Mouse (Mus musculus): ENCODE results near the gene Cd3e. TPM values are rescaled to one million over a fixed set of nuclear protein-coding genes. Genes with fewer than 3 reads are reported as not detected.
A peak's percentile ranks its signal among the peaks of the same experiment; 100 is the strongest.

Cd3e gene
- 0.05 and 0.27 TPM in 2 replicates for polyA plus RNA-seq (2012; rRNA removed)

GRCm38 (mm10) chr9:45009180-45010078, at the start of gene Cd3e:
Cd3e (minus strand) TSS chr9:45009627.
- Histone ChIP-seq H3K27ac (ENCODE audit: insufficient read depth, low read length) (no peak within 1 kb of the TSS), H3K4me1 (ENCODE audit: control insufficient read depth, insufficient read depth, low read length) (no peaks in the 10 kb centered on the region), H3K4me3 (replicated peaks; ENCODE audit: insufficient read depth, low read depth, low read length) (no peak within 1 kb of the TSS), H3K27me3 (ENCODE audit: control insufficient read depth, insufficient read depth, low read length) (0 out of 2 replicates have a peak, but pooled peaks cover 1% of the 10 kb centered on the region)
- no peak for DNase-seq
- WGBS, result 81% methylated on average over 19 of the region's 19 CpGs
- TF ChIP-seq POLR2A (IDR thresholded peaks at IDR 0.05; ENCODE audit: borderline replicate concordance, insufficient read depth, low read length) (no peak), CTCF (IDR thresholded peaks at IDR 0.05; ENCODE audit: borderline replicate concordance, insufficient read depth, low read depth, low read length) (no peak)

- 64% methylated on average over 5 of the region's 5 CpGs for WGBS
- no peak for DNase-seq
- peaks cover 9% of the 10 kb centered on the region; the same call in 1 of the 2 replicates for H3K4me1 ChIP-seq (ENCODE audit: control insufficient read depth, insufficient read depth, low read length)
- no peak overlapping the region for H3K4me3 ChIP-seq (replicated peaks; ENCODE audit: insufficient read depth, low read depth, low read length)
- TF ChIP-seq CTCF (IDR thresholded peaks at IDR 0.05; ENCODE audit: borderline replicate concordance, insufficient read depth, low read depth, low read length), result no peak
- TF ChIP-seq POLR2A (IDR thresholded peaks at IDR 0.05; ENCODE audit: borderline replicate concordance, insufficient read depth, low read length), result no peak
- no peaks in the 10 kb centered on the region for H3K27me3 ChIP-seq (ENCODE audit: control insufficient read depth, insufficient read depth, low read length)
- H3K27ac ChIP-seq (ENCODE audit: insufficient read depth, low read length), result no peak overlapping the region
These were observed 49.0 kb upstream of the Cd3e start for GRCm38 (mm10) chr9:45058304-45058940.

GRCm38 (mm10) chr9:45055082-45055713, 45.8 kb upstream of the Cd3e start, which contains the start of gene Mpzl3:
Mpzl3 (plus strand) TSS chr9:45055186.
- peak; percentile 89 to 90 for DNase-seq
- H3K4me1 ChIP-seq (ENCODE audit: control insufficient read depth, insufficient read depth, low read length), result peaks cover 6% of the 10 kb centered on the region; the same call in 1 of the 2 replicates
- peak; percentile 41; the same call in 1 of the 2 replicates for TF ChIP-seq POLR2A (IDR thresholded peaks at IDR 0.05; ENCODE audit: borderline replicate concordance, insufficient read depth, low read length)
- no peak for TF ChIP-seq CTCF (IDR thresholded peaks at IDR 0.05; ENCODE audit: borderline replicate concordance, insufficient read depth, low read depth, low read length)
- peak within 1 kb of the TSS; percentile 96 for H3K27ac ChIP-seq (ENCODE audit: insufficient read depth, low read length)
- WGBS, result under 1% methylated on average over 33 of the region's 33 CpGs
- no peaks in the 10 kb centered on the region for H3K27me3 ChIP-seq (ENCODE audit: control insufficient read depth, insufficient read depth, low read length)
- H3K4me3 ChIP-seq (replicated peaks; ENCODE audit: insufficient read depth, low read depth, low read length), result peak within 1 kb of the TSS; percentile 93

GRCm38 (mm10) chr9:45050301-45050700, 40.9 kb upstream of the Cd3e start:
- Histone ChIP-seq H3K4me3 (replicated peaks; ENCODE audit: insufficient read depth, low read depth, low read length) (no peak overlapping the region), H3K27ac (ENCODE audit: insufficient read depth, low read length) (no peak overlapping the region), H3K27me3 (ENCODE audit: control insufficient read depth, insufficient read depth, low read length) (no peaks in the 10 kb centered on the region), H3K4me1 (ENCODE audit: control insufficient read depth, insufficient read depth, low read length) (no peaks in the 10 kb centered on the region)
- 82% methylated on average over 2 of the region's 2 CpGs for WGBS
- no peak for DNase-seq
- TF ChIP-seq POLR2A (IDR thresholded peaks at IDR 0.05; ENCODE audit: borderline replicate concordance, insufficient read depth, low read length) (no peak), CTCF (IDR thresholded peaks at IDR 0.05; ENCODE audit: borderline replicate concordance, insufficient read depth, low read depth, low read length) (no peak)

- Histone ChIP-seq H3K4me1 (ENCODE audit: control insufficient read depth, insufficient read depth, low read length) (no peaks in the 10 kb centered on the region), H3K27ac (ENCODE audit: insufficient read depth, low read length) (no peak overlapping the region), H3K27me3 (ENCODE audit: control insufficient read depth, insufficient read depth, low read length) (no peaks in the 10 kb centered on the region), H3K4me3 (replicated peaks; ENCODE audit: insufficient read depth, low read depth, low read length) (no peak overlapping the region)
- TF ChIP-seq POLR2A (IDR thresholded peaks at IDR 0.05; ENCODE audit: borderline replicate concordance, insufficient read depth, low read length) (no peak), CTCF (IDR thresholded peaks at IDR 0.05; ENCODE audit: borderline replicate concordance, insufficient read depth, low read depth, low read length) (no peak)
- DNase-seq, result no peak
- WGBS, result 82% methylated on average over 1 of the region's 1 CpGs
These were observed 40.3 kb upstream of the Cd3e start for GRCm38 (mm10) chr9:45049731-45050130.

GRCm38 (mm10) chr9:45048511-45048910, 39.1 kb upstream of the Cd3e start:
- DNase-seq, result peak; percentile 24 to 51
- no peaks in the 10 kb centered on the region for H3K4me1 ChIP-seq (ENCODE audit: control insufficient read depth, insufficient read depth, low read length)
- 14% methylated on average over 4 of the region's 4 CpGs for WGBS
- no peak overlapping the region for H3K27ac ChIP-seq (ENCODE audit: insufficient read depth, low read length)
- TF ChIP-seq POLR2A (IDR thresholded peaks at IDR 0.05; ENCODE audit: borderline replicate concordance, insufficient read depth, low read length) (no peak), CTCF (IDR thresholded peaks at IDR 0.05; ENCODE audit: borderline replicate concordance, insufficient read depth, low read depth, low read length) (peak; percentile 48; the same call in 1 of the 2 replicates)
- no peaks in the 10 kb centered on the region for H3K27me3 ChIP-seq (ENCODE audit: control insufficient read depth, insufficient read depth, low read length)
- H3K4me3 ChIP-seq (replicated peaks; ENCODE audit: insufficient read depth, low read depth, low read length), result no peak overlapping the region

- no peak overlapping the region for H3K27ac ChIP-seq (ENCODE audit: insufficient read depth, low read length)
- DNase-seq, result no peak
- no peaks in the 10 kb centered on the region; the same call in 1 of the 2 replicates for H3K27me3 ChIP-seq (ENCODE audit: control insufficient read depth, insufficient read depth, low read length)
- no peak for TF ChIP-seq POLR2A (IDR thresholded peaks at IDR 0.05; ENCODE audit: borderline replicate concordance, insufficient read depth, low read length)
- TF ChIP-seq CTCF (IDR thresholded peaks at IDR 0.05; ENCODE audit: borderline replicate concordance, insufficient read depth, low read depth, low read length), result no peak
- 0 out of 2 replicates have a peak, but pooled peaks cover 2% of the 10 kb centered on the region for H3K4me1 ChIP-seq (ENCODE audit: control insufficient read depth, insufficient read depth, low read length)
- no peak overlapping the region for H3K4me3 ChIP-seq (replicated peaks; ENCODE audit: insufficient read depth, low read depth, low read length)
- WGBS, result 89% methylated on average over 16 of the region's 16 CpGs
These were observed 37.5 kb upstream of the Cd3e start for GRCm38 (mm10) chr9:45046973-45047372.

Data from cerebellum, adult 2 months (tissue).